Mouse (Mus musculus) kidney, adult 18-20 months (tissue): ENCODE data around the gene Olfr592.
"Not testable (repeated sequence)": the region's sequence is repeated elsewhere in the genome, so short reads cannot be mapped to it uniquely, and the experiment has no call there.

ENCODE experiments used
- DNase-seq: peaks from one replicate; pipeline ENCODE4 v3.0.0; 2021

The Olfr592 gene

GRCm38 (mm10) chr7:103184503-103184902 is at the start of gene Olfr592:
Olfr592 (plus strand) TSS chr7:103184803.
- not testable (repeated sequence) for DNase-seq

- no peak for DNase-seq
These were observed 44.0 kb upstream of the Olfr592 start, which contains the start of gene Olfr588-ps1 for GRCm38 (mm10) chr7:103140579-103140978. Olfr588-ps1 (plus strand) TSS chr7:103140879.

GRCm38 (mm10) chr7:103156256-103156655 is 28.3 kb upstream of the Olfr592 start, which contains the start of gene Olfr589:
Olfr589 (minus strand) TSS chr7:103156356.
- no peak for DNase-seq

- DNase-seq: no peak
These were observed 14.9 kb upstream of the Olfr592 start for GRCm38 (mm10) chr7:103169697-103170096.

- no peak for DNase-seq
These were observed 6.4 kb upstream of the Olfr592 start, which contains the start of gene Olfr591 for GRCm38 (mm10) chr7:103178240-103178639. Olfr591 (minus strand) TSS chr7:103178340.

GRCm38 (mm10) chr7:103211562-103211961 is 27.0 kb downstream of the Olfr592 start, which contains the start of gene Olfr593:
Olfr593 (plus strand) TSS chr7:103211862.
- no peak for DNase-seq

- DNase-seq: not testable (repeated sequence)
These were observed 27.4 kb downstream of the Olfr592 start for GRCm38 (mm10) chr7:103212050-103212449.

GRCm38 (mm10) chr7:103216696-103217095 is 32.1 kb downstream of the Olfr592 start, which contains the start of gene Olfr594:
Olfr594 (plus strand) TSS chr7:103216996.
- no peak for DNase-seq
